Mouse (Mus musculus) erythroblast, embryonic 14.5 days (primary cell): ENCODE measurements around the gene Fah.

Experiments
- GATA1 ChIP-seq: IDR thresholded peaks from 2 replicates; pipeline ENCODE4 v1.6.1; 2012; ENCODE audit warnings: low read length, inconsistent platforms, mixed read lengths
- TAL1 ChIP-seq: IDR thresholded peaks from 3 replicates; pipeline ENCODE4 v1.6.1; 2012; ENCODE audit warnings: low read length, inconsistent platforms, mixed read lengths

DNA sequence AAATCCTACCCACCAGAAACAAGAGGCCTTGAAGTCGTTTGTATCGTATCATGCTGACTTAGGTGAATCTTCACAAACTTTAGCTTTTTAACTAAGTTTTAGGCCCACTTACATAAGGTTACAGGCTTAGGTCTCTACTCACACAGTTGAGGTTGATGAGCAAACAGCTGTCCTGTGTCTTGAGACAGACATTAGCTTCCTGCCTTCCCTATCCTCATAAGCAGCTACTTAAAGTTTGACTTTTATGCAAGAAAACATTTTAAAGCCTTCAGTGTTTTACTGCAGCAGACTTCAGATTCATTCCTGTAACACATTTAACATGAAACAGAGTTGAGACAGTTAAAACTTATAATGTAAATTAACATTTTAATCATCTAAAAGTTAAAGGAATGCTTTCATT, 46.2 kb upstream of the Fah start:
- TF ChIP-seq GATA1 (no peak), TAL1 (no peak)
